Mouse (Mus musculus) right cerebral cortex, postnatal 4 days (tissue): ENCODE data around the gene Zfp747.
A peak's percentile ranks its signal among the peaks of the same experiment; 100 is the strongest.
"Not testable (repeated sequence)": the region's sequence is repeated elsewhere in the genome, so short reads cannot be mapped to it uniquely, and the experiment has no call there.

Experiments used
- DNase-seq: peaks from one replicate; pipeline ENCODE4 v3.0.0-alpha.2; 2022

Zfp747 gene

GRCm38 (mm10) chr7:127375271-127376245 lies at the start of gene Zfp747:
Gene Zfp747, minus strand, starts transcription at chr7:127376050.
- DNase-seq, result peak; percentile 83

GRCm38 (mm10) chr7:127425291-127425690 lies 49.4 kb upstream of the Zfp747 start:
- no peak for DNase-seq

GRCm38 (mm10) chr7:127422247-127422646 lies 46.4 kb upstream of the Zfp747 start:
- peak; percentile 33 for DNase-seq

- DNase-seq, result peak; percentile 92
Observed at GRCm38 (mm10) chr7:127421388-127422191, 45.7 kb upstream of the Zfp747 start, which contains the start of gene Zfp688. Gene Zfp688, minus strand, starts transcription at chr7:127422068.

GRCm38 (mm10) chr7:127411418-127411817 lies 35.6 kb upstream of the Zfp747 start:
- DNase-seq, result no peak

GRCm38 (mm10) chr7:127406002-127406987 lies 30.4 kb upstream of the Zfp747 start, which contains the start of gene Zfp764:
Gene Zfp764, minus strand, starts transcription at chr7:127406822.
- DNase-seq, result peak; percentile 82

- not testable (repeated sequence) for DNase-seq
Observed at GRCm38 (mm10) chr7:127404101-127404500, 28.3 kb upstream of the Zfp747 start.

GRCm38 (mm10) chr7:127402980-127403379 lies 27.1 kb upstream of the Zfp747 start:
- DNase-seq, result no peak

GRCm38 (mm10) chr7:127400355-127400754 lies 24.5 kb upstream of the Zfp747 start:
- DNase-seq, result no peak

GRCm38 (mm10) chr7:127393944-127394333 lies 18.1 kb upstream of the Zfp747 start:
- no peak for DNase-seq

GRCm38 (mm10) chr7:127393157-127393943 lies 17.5 kb upstream of the Zfp747 start, which contains the start of gene E430018J23Rik:
Gene E430018J23Rik, minus strand, starts transcription at chr7:127393629.
- peak; percentile 92 for DNase-seq

GRCm38 (mm10) chr7:127392251-127392824 lies 16.5 kb upstream of the Zfp747 start:
- no peak for DNase-seq

- no peak for DNase-seq
Observed at GRCm38 (mm10) chr7:127391538-127391937, 15.7 kb upstream of the Zfp747 start.

- DNase-seq, result no peak
Observed at GRCm38 (mm10) chr7:127390306-127390705, 14.5 kb upstream of the Zfp747 start.

GRCm38 (mm10) chr7:127388201-127388600 lies 12.4 kb upstream of the Zfp747 start:
- not testable (repeated sequence) for DNase-seq

- peak; percentile 85 for DNase-seq
Observed at GRCm38 (mm10) chr7:127386641-127387392, 11.0 kb upstream of the Zfp747 start, which contains the start of gene 9130019O22Rik. Gene 9130019O22Rik, minus strand, starts transcription at chr7:127387166.

GRCm38 (mm10) chr7:127385560-127385959 lies 9.7 kb upstream of the Zfp747 start:
- not testable (repeated sequence) for DNase-seq

- no peak for DNase-seq
Observed at GRCm38 (mm10) chr7:127378310-127378921, 2.6 kb upstream of the Zfp747 start.

GRCm38 (mm10) chr7:127371870-127372269 lies 4.0 kb downstream of the Zfp747 start:
- DNase-seq, result not testable (repeated sequence)
